ENCODE assay signal across 8 mouse cellular contexts in the genomic region with DNA sequence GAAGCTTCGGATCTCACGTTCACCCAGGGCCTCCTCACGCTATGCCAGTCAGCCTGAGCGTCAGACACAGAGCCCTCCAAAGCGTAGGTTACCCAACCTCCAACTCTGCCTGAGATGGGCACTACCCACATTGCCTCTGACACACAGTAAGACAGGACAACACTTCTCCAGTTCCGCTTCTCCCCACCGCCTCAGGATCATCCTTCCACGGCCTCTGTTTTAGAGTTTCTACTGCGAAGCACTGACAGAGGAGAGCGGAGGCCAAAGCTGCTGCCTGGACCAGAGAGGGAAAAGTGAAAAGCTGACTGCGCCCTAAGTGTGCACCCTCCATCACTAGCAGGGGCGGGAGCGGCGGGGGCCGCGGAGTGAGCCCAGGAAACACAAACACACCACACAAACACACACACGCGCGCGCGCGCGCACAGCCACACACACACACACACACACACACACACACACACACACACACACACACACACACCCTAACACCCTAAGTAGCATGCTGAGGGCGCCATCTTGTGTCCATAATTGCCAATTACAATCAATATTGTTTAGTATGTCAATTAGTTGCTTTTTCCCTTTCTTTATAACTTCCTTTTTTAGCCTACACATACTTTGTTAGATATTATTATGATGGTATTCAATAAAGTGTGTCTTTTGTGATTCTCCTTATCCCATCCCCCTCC. TPM values are rescaled to one million over a fixed set of nuclear protein-coding genes. Genes with fewer than 3 reads are reported as not detected.
DNase-seq lines count a peak whose midpoint lies in the region; ATAC-seq lines count a peak whose summit lies in the region.

No protein-coding gene starts in this region.

- peak overlapping the region; percentile 45 for H3K27ac ChIP-seq in embryonic facial prominence, embryonic 10.5 days (replicated peaks)
- no peak overlapping the region for H3K27ac ChIP-seq in hindbrain, embryonic 12.5 days
- H3K27ac ChIP-seq in midbrain, embryonic 11.5 days (ENCODE audit: low read depth, low read length): no peak overlapping the region

- H3K9ac ChIP-seq in hindbrain, embryonic 12.5 days: no peak overlapping the region
- peak overlapping the region; percentile 38; the same call in 1 of the 2 replicates for H3K9ac ChIP-seq in midbrain, embryonic 11.5 days (ENCODE audit: low read length)

- H3K4me3 ChIP-seq in embryonic facial prominence, embryonic 10.5 days: peak overlapping the region; percentile 49
- peak overlapping the region; percentile 26 for H3K4me3 ChIP-seq in hindbrain, embryonic 12.5 days
- H3K4me3 ChIP-seq in midbrain, embryonic 11.5 days (ENCODE audit: low read depth, low read length): peak overlapping the region; percentile 7; the same call in 1 of the 2 replicates

- H3K36me3 ChIP-seq in embryonic facial prominence, embryonic 10.5 days (replicated peaks): no peaks in the 10 kb centered on the region
- H3K36me3 ChIP-seq in hindbrain, embryonic 12.5 days: no peaks in the 10 kb centered on the region
- no peaks in the 10 kb centered on the region for H3K36me3 ChIP-seq in midbrain, embryonic 11.5 days (ENCODE audit: control insufficient read depth, insufficient read depth, low read length)

- ATAC-seq in hindbrain, embryonic 12.5 days (ENCODE audit: low FRiP score): no peak; the same call in 1 of the 2 replicates
- peak; percentile 38; the same call in 1 of the 2 replicates for ATAC-seq in midbrain, embryonic 11.5 days (ENCODE audit: low FRiP score)

- H3K27me3 ChIP-seq in embryonic facial prominence, embryonic 10.5 days (replicated peaks; ENCODE audit: low read depth, poor library complexity, severe bottlenecking): no peaks in the 10 kb centered on the region
- 0 out of 2 replicates have a peak, but pooled peaks cover 6% of the 10 kb centered on the region for H3K27me3 ChIP-seq in hindbrain, embryonic 12.5 days
- no peaks in the 10 kb centered on the region for H3K27me3 ChIP-seq in midbrain, embryonic 11.5 days (ENCODE audit: control insufficient read depth, insufficient read depth, low read length)

- peak overlapping the region; percentile 55 for H3K4me2 ChIP-seq in hindbrain, embryonic 12.5 days (replicated peaks)
- H3K4me2 ChIP-seq in midbrain, embryonic 11.5 days: peak overlapping the region; percentile 41

- no peaks in the 10 kb centered on the region for H3K4me1 ChIP-seq in embryonic facial prominence, embryonic 10.5 days
- H3K4me1 ChIP-seq in hindbrain, embryonic 12.5 days: no peaks in the 10 kb centered on the region
- no peaks in the 10 kb centered on the region for H3K4me1 ChIP-seq in midbrain, embryonic 11.5 days (ENCODE audit: control insufficient read depth, insufficient read depth, low read length)

- DNase-seq in lung, postnatal 10 days: peak; percentile 19
- DNase-seq in lung, postnatal 4 days: no peak
- peak; percentile 40 for DNase-seq in embryonic facial prominence, embryonic 10.5 days (ENCODE audit: low spot score)
- peak; percentile 94 for DNase-seq in midbrain, embryonic 11.5 days (ENCODE audit: low spot score, missing footprints)
- DNase-seq in adrenal gland, adult 18-20 months (ENCODE audit: low spot score in 2 of 2): no peak
- no peak for DNase-seq in urinary bladder, postnatal 25 days (ENCODE audit: low spot score)
- DNase-seq in ovary, postnatal 10 days (ENCODE audit: low spot score): no peak

- 38% methylated on average over 22 of the region's 24 CpGs for WGBS in embryonic facial prominence, embryonic 10.5 days
- 35% methylated on average over 24 of the region's 24 CpGs for WGBS in hindbrain, embryonic 12.5 days
- WGBS in midbrain, embryonic 11.5 days: 37% methylated on average over 21 of the region's 24 CpGs

- H3K9me3 ChIP-seq in embryonic facial prominence, embryonic 10.5 days: no peaks in the 10 kb centered on the region
- no peaks in the 10 kb centered on the region for H3K9me3 ChIP-seq in hindbrain, embryonic 12.5 days (replicated peaks)
- H3K9me3 ChIP-seq in midbrain, embryonic 11.5 days (ENCODE audit: control insufficient read depth, low read length): no peaks in the 10 kb centered on the region

RNA-seq across cellular contexts. Expression of a gene that starts 8.4 kb away (rescaled TPM):
- 3.8 and 4.9 TPM in 2 replicates for polyA plus RNA-seq in embryonic facial prominence, embryonic 10.5 days (2016; fragmentation: Nextera tagmentation; extraction: Ambion mirVana)
- polyA plus RNA-seq in hindbrain, embryonic 12.5 days (2016; fragmentation: Nextera tagmentation; extraction: Ambion mirVana): 2.0 and 2.1 TPM in 2 replicates
- 1.1 and 1.5 TPM in 2 replicates for polyA plus RNA-seq in midbrain, embryonic 11.5 days (2014; fragmentation: Nextera tagmentation; extraction: Ambion mirVana)
- 1 to 10 TPM; 5.6 to 6.3 TPM for total RNA-seq in adrenal gland, adult 18-20 months (2021)

RNA-seq across cellular contexts. Expression of a gene that starts 20.1 kb away (rescaled TPM):
- 0.08 and 0.17 TPM in 2 replicates for polyA plus RNA-seq in embryonic facial prominence, embryonic 10.5 days (2016; fragmentation: Nextera tagmentation; extraction: Ambion mirVana)
- 0.25 and 0.30 TPM in 2 replicates for polyA plus RNA-seq in hindbrain, embryonic 12.5 days (2016; fragmentation: Nextera tagmentation; extraction: Ambion mirVana)
- polyA plus RNA-seq in midbrain, embryonic 11.5 days (2014; fragmentation: Nextera tagmentation; extraction: Ambion mirVana): 0.14 and 0.38 TPM in 2 replicates
- total RNA-seq in adrenal gland, adult 18-20 months (2021): 1 to 10 TPM; 2.4 to 5.8 TPM

Comparison
In these comparisons a context has a peak if more than half of its experiments do, and no peak if none do; other contexts are left out.
1. DNase-seq: peak in lung, postnatal 10 days (single experiment), embryonic facial prominence, embryonic 10.5 days (single experiment) and midbrain, embryonic 11.5 days (single experiment); none in lung, postnatal 4 days (0 of 2), adrenal gland, adult 18-20 months (0 of 2), urinary bladder, postnatal 25 days (single experiment) and ovary, postnatal 10 days (single experiment).
2. Peak in every context shown above with its lines, with median percentiles within 50 percentile points of each other: H3K4me3 ChIP-seq.